Mouse (Mus musculus) olfactory bulb, adult 2 months (tissue): ENCODE results near the gene B3galt1.

ENCODE experiments used
- CTCF ChIP-seq: fragments of 200-500 bp; IDR thresholded peaks from 2 replicates; pipeline ENCODE4 v1.5.1; 2012; ENCODE audit warnings: low read depth, mild to moderate bottlenecking, low read length, moderate library complexity; ENCODE audit not compliant: insufficient read depth
- POLR2A ChIP-seq: fragments of 200-500 bp; IDR thresholded peaks from 2 replicates; pipeline ENCODE4 v1.6.1; 2012; ENCODE audit warnings: mild to moderate bottlenecking, low read depth, low read length, moderate library complexity; ENCODE audit not compliant: insufficient read depth

DNA sequence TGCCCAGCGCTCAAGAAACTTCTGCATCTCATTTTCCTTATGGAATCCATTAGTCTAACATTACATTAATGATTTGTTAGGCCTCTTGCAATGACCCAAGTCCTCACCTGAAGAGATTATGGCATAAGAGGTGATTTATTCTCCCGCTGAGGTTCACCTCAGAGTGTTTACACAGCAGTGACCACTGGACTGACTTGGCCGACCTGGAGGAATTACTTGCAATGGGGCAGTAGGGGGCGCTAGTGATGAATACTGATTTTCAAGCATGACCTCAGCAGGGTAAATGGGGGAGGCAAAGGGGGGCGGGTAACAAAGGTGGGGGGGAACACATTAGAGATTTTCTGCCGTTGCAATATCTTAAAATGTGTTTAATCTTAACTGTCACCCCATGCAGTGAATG is 559.1 kb downstream of the B3galt1 start:
- TF ChIP-seq CTCF (no peak), POLR2A (no peak)
